Mouse (Mus musculus) adrenal gland, adult 18-20 months (tissue): Measurements from ENCODE around the gene Nr4a2. TPM values are rescaled to one million over a fixed set of nuclear protein-coding genes. Genes with fewer than 3 reads are reported as not detected.
A peak's percentile ranks its signal among the peaks of the same experiment; 100 is the strongest.

Experiments used
- DNase-seq, 2 experiments: peaks; one replicate each; pipeline ENCODE4 v3.0.0; 2021 to 2022; ENCODE audit warnings: low spot score in 2 of 2
- total RNA-seq, 2 experiments: library from RNA; stranded (reverse); gene quantifications; 1 replicate in 1 of 2; 2 replicates in 1 of 2; pipeline ENCODE4 v1.2.3; 2021

The Nr4a2 gene
- total RNA-seq, 2 experiments from 2014 or later, result 16.8 to 27.9 TPM

DNA sequence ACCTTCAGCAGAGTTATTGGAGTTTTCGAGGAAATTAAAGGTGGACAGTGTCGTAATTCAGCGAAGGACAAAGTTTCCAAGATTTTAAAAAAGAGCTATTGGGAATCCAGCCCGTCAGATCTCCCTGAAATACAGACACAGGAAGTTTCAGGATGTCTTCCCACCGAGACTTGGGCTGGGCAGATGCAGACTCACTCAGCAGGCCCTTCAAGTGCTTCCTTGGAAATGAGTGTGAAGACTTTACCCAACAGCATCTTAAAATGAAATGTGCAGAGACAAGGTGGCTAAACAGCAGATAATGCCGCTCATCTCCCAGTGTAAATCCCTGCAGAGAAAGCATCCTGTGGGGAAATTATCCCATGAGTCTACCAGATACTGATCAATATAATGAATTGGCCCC lies 10.9 kb downstream of the Nr4a2 start:
- DNase-seq, result no peak

DNA sequence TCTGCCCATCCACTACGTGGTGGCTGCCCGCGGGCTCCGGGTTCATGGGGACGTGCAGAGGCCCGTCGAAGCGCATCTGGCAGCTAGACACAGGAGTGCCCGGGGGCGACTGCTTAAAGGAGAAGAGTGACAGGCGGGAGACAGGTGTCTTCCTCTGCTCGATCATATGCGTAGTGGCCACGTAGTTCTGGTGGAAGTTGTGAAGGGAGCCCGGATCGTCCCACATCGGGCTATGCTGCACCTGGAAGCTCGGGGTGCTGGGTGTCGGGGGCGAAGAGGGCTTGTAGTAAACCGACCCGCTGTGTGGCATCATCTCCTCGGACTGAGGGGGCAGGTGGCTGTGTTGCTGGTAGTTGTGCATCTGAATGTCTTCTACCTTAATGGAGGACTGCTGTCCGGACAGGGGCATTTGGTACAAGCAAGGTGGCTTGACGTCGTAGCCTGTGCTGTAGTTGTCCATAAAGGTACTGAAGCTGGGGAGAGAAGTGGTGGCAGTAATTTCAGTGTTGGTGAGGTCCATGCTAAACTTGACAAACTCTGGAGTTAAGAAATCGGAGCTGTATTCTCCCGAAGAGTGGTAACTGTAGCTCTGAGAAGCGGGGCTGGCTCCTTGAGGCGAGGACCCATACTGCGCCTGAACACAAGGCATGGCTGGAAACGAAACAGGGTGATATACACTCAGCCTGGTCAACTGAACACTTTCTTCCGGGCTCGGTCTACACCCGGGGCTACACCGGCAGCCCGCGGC lies 11.8 kb downstream of the Nr4a2 start:
- no peak for DNase-seq

- no peak for DNase-seq
Measured at GRCm38 (mm10) chr2:57111011-57111790, 12.6 kb downstream of the Nr4a2 start.

GRCm38 (mm10) chr2:57110401-57110800 lies 13.4 kb downstream of the Nr4a2 start:
- DNase-seq, result no peak

- no peak for DNase-seq
Measured at GRCm38 (mm10) chr2:57109926-57110325, 13.9 kb downstream of the Nr4a2 start.

GRCm38 (mm10) chr2:57109301-57109700 lies 14.5 kb downstream of the Nr4a2 start:
- DNase-seq, result no peak

GRCm38 (mm10) chr2:57108349-57108930 lies 15.4 kb downstream of the Nr4a2 start:
- no peak for DNase-seq

DNA sequence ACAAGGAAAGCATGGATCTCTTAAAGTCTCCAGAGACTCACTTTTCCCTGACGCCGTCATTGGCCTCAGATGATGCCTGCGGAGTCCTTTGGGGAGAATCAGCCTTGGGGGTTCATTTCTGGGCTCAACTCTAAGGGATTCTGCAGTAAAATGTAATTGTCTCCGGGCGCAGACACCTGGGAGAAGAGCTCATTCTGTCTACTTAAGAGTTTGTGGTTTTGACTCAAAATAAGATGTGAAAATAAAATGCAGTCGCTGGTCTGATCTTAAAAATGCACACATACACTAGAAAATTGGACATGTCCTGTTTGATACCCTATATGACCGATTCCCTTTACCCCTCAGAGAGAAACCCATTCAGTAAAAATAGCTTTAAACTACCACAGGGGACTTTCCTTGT lies 18.4 kb downstream of the Nr4a2 start:
- DNase-seq, result no peak

GRCm38 (mm10) chr2:57104731-57105130 lies 19.1 kb downstream of the Nr4a2 start:
- no peak for DNase-seq

GRCm38 (mm10) chr2:57103845-57104660 lies 19.8 kb downstream of the Nr4a2 start:
- no peak for DNase-seq

GRCm38 (mm10) chr2:57102856-57103844 lies 20.7 kb downstream of the Nr4a2 start:
- DNase-seq, result no peak

DNA sequence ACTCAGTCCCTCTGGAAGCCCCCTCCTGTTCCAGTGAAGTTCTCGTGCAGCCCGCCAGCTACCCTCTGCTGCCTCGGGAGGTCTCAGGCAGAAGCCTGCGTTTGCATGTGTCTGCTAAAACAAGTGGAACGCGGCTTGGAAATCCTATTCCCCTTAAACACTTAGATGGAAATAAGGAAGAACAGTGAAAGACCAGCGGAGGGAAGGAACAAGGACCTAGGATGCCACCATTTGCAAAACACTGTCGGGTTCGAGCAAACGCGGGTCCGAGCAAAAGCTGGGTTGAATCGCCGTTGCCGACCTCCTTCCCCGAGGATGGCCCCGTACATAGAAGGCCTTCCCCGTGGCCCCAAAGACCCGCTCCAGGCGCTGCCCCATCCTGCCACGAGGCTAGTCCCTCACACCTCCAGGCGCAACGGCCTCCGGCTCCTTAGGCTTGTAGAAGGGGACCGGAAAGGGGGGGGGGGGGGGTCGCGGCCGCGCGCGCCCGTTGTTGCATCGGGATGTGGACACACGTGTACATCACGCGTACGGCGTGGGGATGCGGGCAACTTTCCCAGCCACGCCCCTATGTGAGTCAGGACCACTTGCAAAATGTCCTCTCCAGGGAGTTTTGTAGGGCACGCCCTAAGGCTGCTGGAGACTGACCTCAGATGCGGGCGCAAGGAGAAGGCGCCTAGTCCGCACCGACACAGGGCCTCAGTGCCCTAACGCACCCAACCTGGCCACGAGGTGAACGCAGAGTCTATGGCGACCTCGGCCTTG lies 21.5 kb downstream of the Nr4a2 start:
- peak; percentile 42 to 48 for DNase-seq

- no peak for DNase-seq
Measured at GRCm38 (mm10) chr2:57100241-57100640, 23.6 kb downstream of the Nr4a2 start.

GRCm38 (mm10) chr2:57072452-57072851 lies 51.4 kb downstream of the Nr4a2 start:
- DNase-seq, result no peak

DNA sequence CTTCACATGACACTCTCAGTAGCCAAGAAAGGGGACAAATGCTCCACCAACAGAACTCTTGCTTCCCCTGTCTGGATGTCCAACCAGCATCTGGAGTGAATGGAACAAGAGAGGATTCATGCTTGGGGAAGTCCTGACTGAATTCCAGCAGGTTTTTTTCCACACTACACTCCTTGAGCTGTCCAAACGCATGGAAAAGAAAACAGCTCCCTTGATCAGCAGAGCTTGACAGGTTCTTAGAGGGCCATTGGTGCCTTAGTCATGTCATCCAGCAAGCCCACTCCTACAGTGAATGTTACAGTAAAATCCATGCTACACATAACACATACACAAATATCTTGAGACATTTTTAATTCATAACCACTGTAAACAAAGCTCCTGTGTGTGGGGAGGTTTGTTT lies 60.3 kb downstream of the Nr4a2 start:
- no peak for DNase-seq
